Mouse (Mus musculus): ENCODE measurements around the gene Ulk3. TPM values are rescaled to one million over a fixed set of nuclear protein-coding genes. Genes with fewer than 3 reads are reported as not detected.

Ulk3 gene
- total RNA-seq, 2 experiments from 2014 or later, result 3.8 to 4.0 TPM

DNA sequence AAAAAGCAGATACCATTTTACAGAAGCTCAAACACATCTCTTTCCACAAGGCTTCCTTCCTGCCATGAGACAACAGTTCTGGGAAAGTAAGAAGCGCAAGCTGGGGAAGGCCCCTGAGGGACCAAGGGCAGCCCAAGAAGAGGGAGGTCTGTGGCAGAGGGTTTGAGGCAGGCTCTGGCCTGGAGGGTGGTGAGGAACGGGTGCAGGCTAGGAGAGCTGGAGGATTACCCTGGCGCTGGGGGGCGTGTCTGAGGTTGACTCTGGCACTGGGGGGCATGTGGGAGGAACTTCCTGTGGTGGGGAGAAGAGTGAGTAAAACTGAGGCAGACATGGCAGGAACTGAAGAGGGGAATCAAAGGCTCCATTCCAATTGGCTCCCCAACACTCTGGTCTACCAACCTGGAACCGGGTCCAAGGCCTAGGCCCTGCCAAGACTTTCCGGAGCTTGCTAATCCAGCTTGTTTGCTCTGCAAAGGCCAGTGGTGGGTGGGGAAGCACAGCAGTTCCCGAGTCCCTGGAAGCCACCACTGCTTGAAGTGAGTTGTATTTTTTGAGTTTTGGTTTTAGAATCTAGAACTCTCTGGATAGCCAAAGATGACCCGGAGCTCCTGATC is 28.4 kb downstream of the Ulk3 start:
- DNase-seq, result no peak

DNA sequence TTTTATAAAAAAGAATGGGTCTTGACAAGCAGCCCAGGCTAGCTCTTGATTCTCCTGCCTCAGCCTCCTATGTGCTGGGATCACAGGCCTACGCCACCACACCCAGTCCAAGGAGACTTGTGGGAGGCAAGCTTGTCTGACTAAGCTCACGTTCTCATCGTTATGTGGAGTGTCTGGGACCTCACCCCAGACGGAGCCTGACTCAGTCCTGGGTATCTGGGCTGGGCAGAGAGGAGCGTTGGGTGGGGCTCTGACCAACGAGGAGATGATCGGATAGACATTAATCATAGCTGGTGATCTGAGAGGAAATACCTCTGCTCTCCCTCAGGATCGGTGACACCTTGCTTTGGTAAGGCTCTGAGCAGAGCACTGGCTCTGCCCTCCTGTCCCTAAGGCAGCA is 29.6 kb downstream of the Ulk3 start:
- DNase-seq, result no peak

DNA sequence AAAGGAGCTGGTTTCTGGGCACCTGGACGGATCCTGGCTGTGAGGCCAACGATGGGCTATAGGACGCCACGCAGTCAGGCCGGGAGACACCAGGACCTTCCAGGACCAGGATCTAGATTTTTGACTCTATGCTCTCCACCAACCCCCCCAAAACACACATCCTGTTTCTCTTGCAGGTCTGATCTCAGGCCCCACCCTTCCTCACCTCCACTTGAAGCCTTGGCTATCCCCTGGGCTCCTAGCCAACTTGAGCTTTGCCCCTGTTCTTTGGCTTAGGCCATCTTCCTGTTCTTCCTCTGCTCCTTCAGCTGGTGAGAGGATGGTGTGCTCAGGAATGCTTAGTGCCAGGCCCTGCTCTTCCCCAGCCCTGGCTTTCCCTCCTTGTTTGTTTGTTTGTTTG is 31.4 kb downstream of the Ulk3 start, which contains the start of gene Lman1l:
Gene Lman1l, minus strand, starts transcription at position 101 of the 400 bp plus-strand sequence.
- no peak for DNase-seq

DNA sequence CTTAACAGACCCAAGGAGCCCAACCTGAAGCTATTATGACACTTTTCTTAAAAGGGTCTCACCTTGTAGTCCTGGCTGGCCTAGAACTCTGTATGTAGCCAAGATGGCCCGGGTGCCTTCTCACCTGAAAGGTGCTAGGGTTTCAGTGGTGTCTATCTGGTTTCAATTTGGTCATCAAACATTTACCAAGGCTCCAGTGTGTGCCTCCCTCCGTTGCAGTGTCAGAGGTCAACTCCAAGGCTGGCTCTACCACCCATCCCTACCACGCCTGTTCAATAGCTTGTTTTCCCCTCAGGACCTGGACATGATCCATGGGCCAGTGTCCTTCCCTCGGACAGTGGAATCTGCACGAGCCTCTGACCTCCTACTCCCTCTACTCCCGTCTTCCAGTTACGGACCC is 35.0 kb downstream of the Ulk3 start:
- no peak for DNase-seq

DNA sequence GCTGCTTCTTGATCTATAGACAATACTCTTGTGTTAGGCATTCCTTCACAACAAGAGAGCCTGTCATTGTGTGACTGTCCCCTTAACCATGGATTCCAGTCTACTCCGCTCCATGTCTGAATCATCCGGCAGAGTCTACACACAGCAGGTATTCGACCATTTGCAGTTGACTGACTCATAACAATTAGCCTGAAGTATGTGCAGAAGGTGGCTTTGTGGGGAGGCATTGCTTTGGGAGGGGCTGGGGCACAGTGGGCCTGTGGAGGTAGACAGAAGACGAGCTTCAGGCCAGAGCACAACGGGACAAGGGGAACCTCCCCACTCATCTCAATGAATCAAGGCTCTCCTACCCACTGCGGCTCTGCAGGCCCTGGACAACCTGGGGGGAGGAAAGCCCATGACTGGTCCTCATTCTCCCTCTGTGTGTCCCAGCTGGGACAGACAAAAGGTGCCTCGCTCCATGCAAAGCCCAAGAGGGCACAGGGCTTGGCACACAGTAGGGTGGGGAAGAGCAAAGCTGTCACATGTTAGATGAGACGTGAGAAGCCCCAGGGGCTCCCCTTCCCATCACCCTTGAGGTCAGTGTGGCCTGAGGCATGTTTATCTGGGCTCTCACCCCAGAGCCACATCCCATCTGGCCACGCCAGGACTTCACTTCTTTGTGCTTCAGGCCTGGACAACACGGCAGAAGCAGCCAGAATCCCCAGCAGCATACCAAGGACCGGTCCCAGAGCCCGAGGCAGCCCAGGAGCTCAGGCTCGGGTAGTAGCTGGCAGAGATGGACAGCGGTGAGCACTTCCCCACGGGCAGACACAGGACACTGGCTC is 36.6 kb downstream of the Ulk3 start:
- no peak for DNase-seq

DNA sequence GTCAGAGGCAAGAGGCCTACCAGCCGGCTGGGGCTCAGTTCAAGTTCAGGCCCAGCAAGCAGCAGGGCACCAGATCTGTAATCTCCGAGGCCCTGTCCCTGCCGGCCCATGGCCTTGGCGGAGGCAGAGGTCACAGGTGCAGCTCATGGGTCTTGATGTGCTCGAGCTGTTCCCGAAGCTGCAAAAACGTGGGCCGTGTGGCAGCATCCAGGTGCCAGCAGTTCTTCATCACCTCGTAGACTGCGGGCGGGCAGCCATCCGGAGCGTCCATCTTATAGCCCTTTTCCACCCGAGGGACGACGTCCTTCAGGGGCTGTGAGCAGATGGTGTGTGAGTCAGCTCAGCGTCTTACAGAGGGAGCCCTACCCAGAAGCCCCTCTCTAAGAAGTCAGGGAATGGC is 37.9 kb downstream of the Ulk3 start:
- no peak for DNase-seq

DNA sequence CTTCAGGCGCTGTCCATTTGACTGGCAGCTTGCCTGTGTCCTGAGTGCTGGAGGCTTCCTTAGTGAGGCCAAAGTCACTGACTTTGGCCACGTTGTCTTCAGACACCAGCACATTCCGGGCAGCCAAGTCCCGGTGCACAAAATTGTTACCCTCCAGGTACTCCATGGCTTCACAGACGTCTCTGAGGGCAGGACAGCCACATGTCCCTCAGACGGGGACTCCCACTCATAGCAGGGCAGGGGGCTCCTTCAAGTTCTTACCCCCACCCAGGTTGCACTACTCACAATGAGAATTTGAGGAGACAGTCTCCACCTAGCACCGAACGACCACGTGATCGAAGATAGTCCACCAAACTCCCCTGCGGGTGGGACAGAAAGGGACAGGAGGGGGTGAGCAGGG is 38.6 kb downstream of the Ulk3 start:
- DNase-seq, result no peak

DNA sequence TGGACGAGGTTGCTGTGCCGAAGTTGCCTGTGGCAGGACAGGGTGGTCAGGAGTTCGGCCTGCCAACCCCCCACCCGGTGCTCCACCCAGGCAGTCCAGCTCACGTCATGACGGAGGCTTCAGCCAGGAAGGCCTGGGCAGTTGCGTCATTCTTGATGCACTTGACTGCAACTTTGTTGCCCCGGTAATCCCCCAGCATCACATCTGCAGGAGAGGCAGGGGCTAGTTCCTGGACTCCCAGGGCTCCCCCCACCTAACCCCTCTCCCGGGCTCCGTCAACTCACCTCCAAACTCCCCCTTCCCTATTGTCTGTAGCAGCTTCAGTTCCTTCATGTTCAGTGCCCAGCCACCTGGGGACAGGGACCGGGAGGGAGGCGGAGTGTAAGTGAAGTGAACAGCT is 39.5 kb downstream of the Ulk3 start:
- no peak for DNase-seq

DNA sequence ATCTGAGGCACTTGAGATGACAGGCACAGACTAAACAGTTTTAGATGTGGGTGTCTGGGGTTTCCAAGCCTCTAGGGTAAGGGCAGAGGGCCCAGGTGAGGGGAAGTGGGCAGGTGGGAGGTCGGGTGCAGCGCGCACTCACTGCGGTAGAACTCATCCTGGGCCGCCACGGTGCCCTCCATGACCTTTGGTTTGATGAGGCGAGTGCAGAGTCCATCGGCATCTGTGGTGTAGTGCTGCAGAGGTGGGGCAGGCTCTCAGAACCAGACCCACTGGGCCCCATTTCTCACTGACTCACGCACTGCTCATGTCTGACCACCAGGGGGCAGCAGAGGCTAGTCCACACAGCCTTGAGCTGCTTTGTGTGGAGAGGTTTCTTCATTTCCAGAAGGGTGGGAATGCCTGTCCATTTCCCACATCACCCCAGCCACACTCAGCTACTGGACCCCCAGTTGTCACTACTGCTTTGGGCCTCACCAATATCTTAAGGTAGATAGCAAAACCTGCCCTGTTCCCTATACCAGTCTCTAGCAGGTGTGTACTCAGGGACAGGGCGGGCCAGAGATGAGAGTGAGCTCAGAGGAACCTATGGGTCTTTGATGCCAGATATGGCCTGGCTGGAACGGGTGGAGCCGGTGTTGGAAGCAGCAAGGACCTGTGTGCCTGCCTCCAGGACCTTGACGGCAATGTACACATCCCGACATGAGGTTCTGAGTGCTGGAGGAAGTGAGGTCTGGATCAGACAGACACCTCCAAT is 40.0 kb downstream of the Ulk3 start:
- DNase-seq, result peak; percentile 45

DNA sequence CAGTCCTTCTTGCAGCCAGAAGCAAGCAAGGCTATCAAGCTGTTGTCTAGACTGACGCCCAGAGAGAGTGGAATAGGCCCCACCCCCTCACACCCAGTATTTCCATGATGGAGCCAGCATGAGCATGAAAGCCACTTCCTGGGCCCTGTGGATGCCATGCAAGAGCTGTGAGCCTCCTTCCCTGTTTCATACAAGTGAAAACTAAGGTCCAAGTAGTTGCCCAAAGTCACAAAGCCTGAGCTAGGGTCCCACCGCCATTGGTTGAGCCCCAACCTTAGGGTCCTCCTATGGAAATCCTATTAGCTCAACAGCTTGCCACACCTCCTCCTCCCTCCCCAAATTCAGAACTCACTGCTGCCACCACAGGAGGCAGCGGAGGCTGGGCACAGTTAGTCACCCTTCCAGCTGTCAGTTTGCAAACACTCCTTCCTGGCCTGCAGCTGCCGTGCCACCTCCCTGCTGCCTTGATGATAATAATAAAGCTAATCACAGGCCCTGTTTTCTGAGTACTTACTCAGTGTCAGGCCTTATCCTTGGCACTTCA is 44.3 kb downstream of the Ulk3 start:
- DNase-seq, result no peak

DNA sequence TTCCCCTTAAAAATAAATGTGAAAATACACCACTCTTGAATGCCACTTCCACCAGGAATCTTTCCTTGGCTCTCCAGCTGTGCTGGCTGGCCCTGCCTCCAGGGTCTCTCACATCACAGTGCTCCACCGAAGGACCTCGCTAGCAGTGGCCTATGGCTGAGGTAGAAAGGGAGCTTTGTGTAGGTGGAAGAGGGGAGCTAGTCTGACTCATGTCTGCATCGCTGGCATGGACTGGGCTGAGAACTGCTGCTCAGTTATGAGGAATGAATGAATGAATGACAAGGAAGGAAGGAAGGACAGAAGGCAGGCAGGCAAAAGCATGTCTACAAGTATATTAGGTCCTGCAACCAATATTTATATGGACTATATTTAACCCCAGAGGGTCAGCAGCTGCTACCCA is 48.0 kb downstream of the Ulk3 start:
- no peak for DNase-seq

DNA sequence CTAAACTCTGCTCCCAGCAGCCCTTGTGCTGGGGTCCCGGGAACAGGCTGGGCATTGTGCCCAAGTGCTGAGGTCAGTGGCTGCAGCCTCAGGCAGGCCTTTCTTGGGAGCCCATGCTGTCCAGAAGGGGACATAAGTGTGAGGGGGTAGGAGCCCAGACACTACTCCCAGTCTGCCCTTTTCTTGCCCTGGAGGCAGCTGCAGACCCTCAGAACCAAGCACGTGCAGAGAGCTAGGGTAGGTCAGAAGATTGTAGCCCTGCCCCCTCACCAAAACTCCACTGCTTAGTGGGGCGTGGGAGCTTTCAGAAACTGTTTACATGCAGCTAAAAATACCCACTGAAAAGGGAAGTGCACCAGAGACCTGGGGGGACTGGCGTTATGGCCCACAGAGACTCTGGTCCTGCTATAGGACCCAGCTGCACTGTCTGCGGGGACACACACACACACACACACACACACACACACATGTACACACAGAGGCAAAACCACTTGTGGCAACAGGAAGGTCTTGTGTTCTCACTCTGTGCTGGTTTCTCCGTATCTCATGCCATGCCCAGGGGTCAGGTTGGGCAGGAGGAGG is 48.6 kb downstream of the Ulk3 start:
- peak; percentile 42 for DNase-seq

DNA sequence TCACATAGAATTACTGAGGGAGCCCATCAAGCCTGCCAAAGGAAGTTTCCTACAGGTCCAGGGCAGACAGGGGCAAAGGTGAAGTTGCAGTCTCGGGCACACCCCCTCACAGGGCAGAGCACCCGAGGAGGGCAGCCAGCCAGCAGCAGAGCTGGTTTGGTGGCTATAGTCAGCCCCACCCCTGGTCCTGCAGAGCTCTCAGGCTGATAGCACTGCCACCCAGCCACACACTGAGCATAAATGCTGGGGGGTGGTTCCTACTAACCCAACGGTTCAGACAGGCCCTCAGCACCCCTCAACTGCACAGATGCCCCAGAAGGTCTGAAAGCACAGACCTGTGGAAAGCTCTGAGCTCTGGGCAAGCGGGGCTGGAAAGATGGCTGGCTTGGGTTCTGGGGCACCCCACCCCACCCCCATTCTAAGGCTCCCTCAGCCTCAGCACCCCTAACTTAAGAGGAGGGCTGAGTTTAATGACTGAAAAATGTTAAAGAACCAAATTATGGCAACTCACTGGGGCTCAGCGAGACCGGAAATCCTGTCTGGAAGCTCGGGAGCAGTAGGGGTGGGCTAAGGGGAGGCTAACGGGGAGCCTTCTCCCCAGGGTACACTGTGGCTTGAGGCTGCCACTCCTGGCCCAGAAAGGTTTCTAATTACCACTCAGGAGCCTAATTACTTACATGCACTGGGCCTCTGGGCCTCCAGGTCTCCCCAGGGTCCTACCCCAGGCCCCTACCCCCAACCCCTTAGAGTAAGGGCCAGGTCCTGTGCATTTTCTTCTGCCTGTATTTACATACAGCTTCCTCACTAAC is 49.6 kb downstream of the Ulk3 start:
- DNase-seq, result no peak

DNA sequence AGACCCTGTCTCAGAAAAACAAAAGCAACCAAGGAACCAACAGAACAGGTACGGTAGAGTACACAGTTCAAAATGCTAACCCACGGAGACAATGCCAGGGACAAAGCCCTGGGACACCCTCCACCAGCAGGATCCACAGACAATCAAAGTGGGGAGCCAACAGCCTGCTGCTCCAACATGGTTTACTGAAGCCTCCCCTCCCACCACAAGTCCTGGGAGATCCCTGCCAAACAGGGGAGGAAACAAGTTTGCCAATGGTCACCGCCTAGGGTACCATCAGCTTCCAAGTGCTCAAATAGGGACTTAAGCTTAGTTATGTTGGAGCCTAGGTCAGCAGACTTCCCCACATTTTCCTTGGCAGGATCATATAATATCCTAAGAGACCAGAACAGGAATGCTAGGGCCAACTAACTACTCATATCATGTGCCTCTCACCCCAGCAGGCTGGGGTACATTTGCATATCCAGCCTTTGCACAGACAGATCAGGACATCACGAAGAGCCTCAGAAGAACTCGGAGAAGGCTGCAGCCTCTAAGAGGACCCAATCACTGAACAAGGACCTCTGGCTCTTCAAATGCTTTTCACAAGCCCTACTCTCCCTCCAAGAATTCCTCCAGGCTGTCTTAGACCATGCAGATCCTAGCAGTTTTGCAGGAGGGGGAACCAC is 50.5 kb downstream of the Ulk3 start:
- DNase-seq, result no peak

DNA sequence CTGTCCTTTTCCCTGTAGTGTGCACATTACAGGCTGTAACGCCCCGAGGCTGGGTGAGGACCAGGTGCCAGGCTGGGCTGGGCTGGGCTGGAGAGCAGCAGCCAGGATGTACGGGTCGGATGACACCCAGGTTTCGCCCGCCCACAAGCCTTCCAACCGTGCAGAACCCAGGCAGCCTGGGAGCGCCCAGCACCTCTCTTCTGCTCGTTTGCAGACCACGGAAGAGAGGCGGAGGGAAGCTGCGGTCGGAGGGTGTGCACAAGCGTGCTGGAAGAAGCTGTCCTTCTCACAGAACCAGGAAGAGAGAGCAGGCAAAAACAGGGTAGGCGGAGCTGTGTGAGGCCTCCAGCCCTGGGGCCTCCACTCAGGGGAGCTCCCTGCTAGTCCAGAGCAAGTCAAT is 51.1 kb downstream of the Ulk3 start:
- peak; percentile 74 for DNase-seq

DNA sequence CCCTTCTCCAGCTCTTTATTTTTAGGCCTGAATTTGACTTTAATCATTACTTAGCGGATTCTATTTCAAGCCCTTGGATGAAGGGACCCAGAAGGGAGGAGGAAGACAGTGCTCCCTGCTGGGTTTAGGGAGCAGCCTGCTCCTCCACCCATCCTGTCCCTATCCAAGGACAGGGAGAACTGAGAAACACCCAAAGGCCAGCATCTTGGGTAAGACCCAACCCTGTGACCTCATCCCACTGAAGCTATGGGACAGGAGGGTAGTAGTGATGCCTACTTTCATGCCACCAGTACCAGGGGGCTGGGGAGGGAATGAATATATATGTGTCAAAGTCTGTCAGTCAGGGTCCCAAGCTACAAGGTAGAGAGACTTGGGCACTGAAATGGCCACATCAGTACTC is 51.8 kb downstream of the Ulk3 start:
- DNase-seq, result no peak

DNA sequence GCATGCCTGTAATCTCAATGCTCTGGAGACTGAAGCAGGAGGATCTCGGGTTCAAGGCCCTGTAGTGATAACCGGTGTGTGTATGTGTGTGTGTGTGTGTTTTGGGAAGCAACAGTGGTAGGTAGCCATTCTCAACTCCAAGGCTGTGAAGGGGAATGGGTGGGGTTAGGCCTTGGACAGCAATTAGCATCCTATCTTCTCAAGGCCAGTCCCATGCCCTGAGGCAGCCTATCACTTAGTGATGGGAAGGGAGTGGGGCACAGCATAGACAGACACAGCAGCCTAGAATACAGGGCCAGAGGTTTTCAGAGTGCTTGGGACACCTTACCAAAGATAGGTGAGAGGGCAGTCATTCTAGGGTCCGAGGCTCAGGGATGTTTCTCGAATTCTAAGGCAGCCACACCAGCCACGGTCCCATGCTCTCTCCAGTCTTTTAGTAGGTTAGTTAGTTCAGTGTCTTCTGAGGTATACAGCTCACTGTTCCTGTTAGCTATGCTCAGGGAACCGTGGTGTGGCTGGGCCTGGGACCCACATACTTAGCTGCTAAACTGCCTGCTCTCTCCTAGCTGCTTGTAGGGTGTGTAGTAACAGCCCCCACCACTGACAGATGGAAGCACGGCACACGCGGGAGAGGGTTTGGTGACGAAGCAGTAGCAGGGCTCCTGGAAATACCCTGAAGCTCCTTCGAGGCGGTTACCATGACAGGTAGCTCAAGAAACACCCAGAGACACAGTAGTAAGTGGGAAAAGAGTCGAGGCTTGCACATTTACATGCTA is 52.7 kb downstream of the Ulk3 start:
- no peak for DNase-seq

DNA sequence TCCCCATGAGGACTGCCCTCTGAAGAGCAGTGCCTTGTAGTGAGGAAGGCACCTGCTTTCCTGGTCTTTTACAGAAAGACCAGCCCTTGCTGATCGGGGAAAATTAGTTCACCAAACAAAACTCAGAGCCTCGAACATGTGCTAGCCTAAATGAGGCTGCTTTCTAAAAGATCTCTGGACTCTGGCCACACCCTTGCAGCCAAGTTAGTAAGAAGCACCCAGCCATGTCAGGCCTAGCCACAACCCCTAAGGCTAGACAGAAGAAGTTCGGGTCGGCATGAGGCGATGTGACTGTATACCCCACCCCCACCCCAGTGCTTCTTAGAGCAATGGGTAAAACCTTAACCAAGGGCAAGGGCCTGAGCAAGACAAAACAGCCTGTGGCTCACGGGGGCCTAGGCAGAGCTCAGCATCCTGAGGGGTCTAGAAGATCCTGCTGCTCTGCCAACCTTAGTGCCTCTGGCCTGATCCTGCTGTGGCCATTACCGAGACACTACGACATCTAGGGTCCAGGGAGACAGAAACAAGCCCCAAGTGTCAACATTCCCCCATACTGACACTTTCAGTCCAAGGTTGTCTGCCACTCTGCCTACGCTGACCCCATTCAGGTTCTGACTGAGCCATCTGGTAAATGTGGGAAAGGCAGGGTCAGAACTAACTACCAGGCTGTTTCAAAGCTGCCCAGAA is 54.1 kb downstream of the Ulk3 start:
- no peak for DNase-seq

DNA sequence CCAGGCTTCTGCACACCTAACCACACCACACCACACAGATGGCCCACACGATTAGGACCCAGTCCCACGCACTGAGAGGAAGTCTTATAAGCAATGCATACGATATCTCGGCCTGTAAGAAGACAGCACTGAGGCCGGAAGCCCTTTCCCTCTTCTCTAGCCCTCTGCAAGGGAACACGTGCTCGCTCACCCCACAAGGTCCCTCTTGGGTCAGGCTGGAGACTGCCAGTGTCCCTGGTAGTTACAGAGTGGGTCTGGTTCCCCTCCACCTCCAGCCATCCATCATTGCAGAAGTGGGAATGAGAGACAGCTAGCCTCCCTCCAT is 54.6 kb downstream of the Ulk3 start:
- no peak for DNase-seq

DNA sequence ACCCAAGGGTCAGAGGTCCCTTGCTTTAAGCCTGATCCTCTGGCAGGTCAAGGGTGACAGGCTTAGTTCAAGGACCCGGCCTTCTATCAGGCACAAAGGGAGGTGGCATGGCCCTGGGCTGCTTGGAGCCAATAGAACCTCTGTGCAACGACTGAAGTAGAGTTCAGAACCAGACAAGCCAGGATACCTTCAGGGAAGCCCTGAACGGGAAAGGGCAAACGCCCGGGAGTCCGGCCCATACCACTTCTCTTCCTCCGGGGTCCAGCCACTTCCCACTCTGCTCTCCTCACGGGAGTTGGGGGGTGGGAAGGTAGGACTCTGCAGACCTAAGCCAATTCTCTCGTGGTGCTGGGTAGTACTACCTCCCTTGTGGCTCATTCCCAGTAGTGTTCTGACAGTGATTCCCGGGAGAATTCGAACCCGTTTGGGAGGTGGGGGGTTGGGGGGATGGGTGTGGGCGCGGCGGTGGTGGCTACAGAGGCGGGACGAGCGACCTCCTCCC is 55.2 kb downstream of the Ulk3 start:
- no peak for DNase-seq

Measured in gastrocnemius, postnatal 25 days (tissue).